In genomic region chr1:166782106-166782505, GRCm38 (mm10) we compare ENCODE assay signal across 8 mouse cellular contexts.
DNase-seq lines count a peak whose midpoint lies in the region; ATAC-seq and TF ChIP-seq lines count a peak whose summit lies in the region.

No protein-coding gene starts in this region.

- H3K9me3 ChIP-seq in hindbrain, postnatal 0 days (ENCODE audit: low read length), result no peaks in the 10 kb centered on the region

- H3K4me2 ChIP-seq in hindbrain, postnatal 0 days (ENCODE audit: low read depth, low read length), result no peak overlapping the region

- no peak for TF ChIP-seq POLR2A in heart, adult 2 months (IDR thresholded peaks at IDR 0.05; ENCODE audit: insufficient read depth, low read depth, low read length)

- H3K79me2 ChIP-seq in heart, adult 2 months (replicated peaks; ENCODE audit: control insufficient read depth, insufficient read depth, low read length), result no peaks in the 10 kb centered on the region

- peak in 1 of 2 experiments; percentile 21 for DNase-seq in heart, adult 2 months
- DNase-seq in heart, postnatal 25 days (ENCODE audit: low spot score), result no peak
- peak; percentile 8 for DNase-seq in urinary bladder, postnatal 14 days (ENCODE audit: low spot score)
- DNase-seq in urinary bladder, adult 2 months (ENCODE audit: low spot score), result no peak
- peak; percentile 77 to 79 for DNase-seq in cerebellum, postnatal 14 days
- peak; percentile 84 for DNase-seq in hindbrain, postnatal 0 days (ENCODE audit: low spot score)

- H3K9ac ChIP-seq in heart, adult 2 months (ENCODE audit: low read depth, low read length), result no peak overlapping the region
- no peak overlapping the region for H3K9ac ChIP-seq in hindbrain, postnatal 0 days (replicated peaks; ENCODE audit: low read length)

- intact Hi-C loops in heart, adult 2 months (cut with DNase I), result loop anchor here (1.0 to 2.0 kb wide), 3 partner anchors 101 to 430 kb away; no protein-coding TSS in a partner anchor
- intact Hi-C loops in heart, postnatal 25 days (cut with DNase I), result loop anchor here (1.0 to 2.0 kb wide), 2 partner anchors 253 to 430 kb away; no protein-coding TSS in a partner anchor

- no peak overlapping the region for H3K27ac ChIP-seq in heart, adult 2 months
- no peak overlapping the region for H3K27ac ChIP-seq in hindbrain, postnatal 0 days

- no peaks in the 10 kb centered on the region for H3K27me3 ChIP-seq in heart, adult 2 months (ENCODE audit: control insufficient read depth, insufficient read depth, low read length)
- H3K27me3 ChIP-seq in hindbrain, postnatal 0 days (ENCODE audit: insufficient read depth, low read length), result no peaks in the 10 kb centered on the region

- H3K4me3 ChIP-seq in heart, adult 2 months, result no peak overlapping the region
- no peak overlapping the region for H3K4me3 ChIP-seq in hindbrain, postnatal 0 days (ENCODE audit: low read length)

- H3K36me3 ChIP-seq in heart, adult 2 months (ENCODE audit: control insufficient read depth, insufficient read depth, low read length), result no peaks in the 10 kb centered on the region
- H3K36me3 ChIP-seq in hindbrain, postnatal 0 days (ENCODE audit: insufficient read depth, low read length), result no peaks in the 10 kb centered on the region

- no peak for TF ChIP-seq EP300 in heart, adult 2 months (IDR thresholded peaks at IDR 0.05; ENCODE audit: insufficient read depth, low read depth, low read length)

- peak; percentile 62 for ATAC-seq in hindbrain, postnatal 0 days
- ATAC-seq in megakaryocyte progenitor cell, adult 5-6 weeks (replicated peaks; ENCODE audit: poor library complexity), result peak; percentile 96
- no peak for ATAC-seq in inflammation-experienced regulatory T-cells, adult 6 months

- no peaks in the 10 kb centered on the region for H3K4me1 ChIP-seq in heart, adult 2 months (ENCODE audit: control insufficient read depth, insufficient read depth, low read length)
- H3K4me1 ChIP-seq in hindbrain, postnatal 0 days (ENCODE audit: insufficient read depth, low read length), result no peaks in the 10 kb centered on the region

- 34% methylated on average over 1 of the region's 1 CpGs for WGBS in heart, adult 2 months
- WGBS in hindbrain, postnatal 0 days, result 49% methylated on average over 1 of the region's 1 CpGs

- TF ChIP-seq CTCF in heart, adult 2 months (IDR thresholded peaks at IDR 0.05), result peak; percentile 85
- peak; percentile 84 for TF ChIP-seq CTCF in hindbrain, postnatal 0 days (IDR thresholded peaks at IDR 0.05; ENCODE audit: low read depth)

Comparison
In these comparisons a context has a peak if more than half of its experiments do, and no peak if none do; other contexts are left out.
1. DNase-seq: peak in urinary bladder, postnatal 14 days (single experiment), cerebellum, postnatal 14 days (2 of 2) and hindbrain, postnatal 0 days (single experiment); none in heart, postnatal 25 days (single experiment) and urinary bladder, adult 2 months (single experiment).